Mouse (Mus musculus): ENCODE measurements around the gene Dpyd.

DNA sequence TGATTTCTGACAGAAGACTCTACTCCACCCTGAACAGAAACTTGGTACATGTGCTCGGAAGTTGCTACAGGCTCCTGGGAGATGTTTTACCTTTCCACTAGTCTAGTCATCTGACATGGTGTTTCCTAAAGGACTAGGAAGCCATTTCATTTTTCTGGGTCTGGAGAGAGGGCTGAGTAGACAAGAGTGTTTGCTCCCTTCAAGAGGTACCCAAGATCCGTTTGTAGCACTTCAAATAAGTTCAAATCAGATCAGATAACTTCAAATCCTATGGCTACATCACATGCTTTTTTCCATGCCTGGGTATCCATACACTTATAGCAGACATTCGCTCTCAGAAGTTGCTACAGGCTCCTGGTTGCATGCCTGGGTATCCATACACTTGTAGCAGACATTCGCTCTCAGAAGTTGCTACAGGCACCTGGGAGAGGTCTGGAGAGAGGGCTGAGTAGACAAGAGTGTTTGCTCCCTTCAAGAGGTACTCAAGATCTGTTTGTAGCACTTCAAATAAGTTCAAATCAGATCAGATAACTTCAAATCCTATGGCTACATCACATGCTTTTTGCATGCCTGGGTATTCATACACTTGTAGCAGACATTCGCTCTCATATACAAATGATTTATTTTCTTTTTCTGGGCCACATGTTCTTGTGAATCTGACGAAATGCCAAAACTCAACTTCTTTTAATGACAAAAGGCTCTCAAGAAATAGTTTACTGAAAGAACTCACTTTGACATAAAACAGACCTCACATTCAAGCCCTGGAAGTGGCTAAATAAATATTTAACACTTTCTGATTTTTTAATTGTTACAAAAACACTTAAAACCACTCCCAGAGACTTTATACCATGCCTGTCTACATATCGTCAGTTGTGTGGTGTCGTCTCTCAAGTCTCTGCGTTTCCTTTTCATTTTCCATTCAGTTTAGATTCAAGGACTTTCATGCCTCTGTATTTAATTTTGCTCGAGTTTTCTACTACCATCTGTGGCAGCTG is 307.5 kb downstream of the Dpyd start:
- TF ChIP-seq GATA1 (IDR thresholded peaks at IDR 0.05; ENCODE audit: borderline replicate concordance, low read length) (no peak), FLI1 (IDR thresholded peaks at IDR 0.05; ENCODE audit: low read length) (no peak)

Measured in megakaryocyte, embryonic 14.5 days (primary cell).